Mouse (Mus musculus) Patski (cell line): Measurements from ENCODE around the gene Bfsp1. TPM values are rescaled to one million over a fixed set of nuclear protein-coding genes. Genes with fewer than 3 reads are reported as not detected.

Source experiments
- ATAC-seq: fragments of 100-300 bp; one replicate; pipeline ENCODE4 v1.8.0; 2021
- CTCF ChIA-PET: fragments of 350-600 bp; sonication (Branson Sonifier 250); formaldehyde crosslinking; loops from one replicate; lab custom pipeline; 2022; ENCODE audit warnings: inconsistent platforms; lab: Charles Lee
- POLR2A ChIA-PET: fragments of 350-600 bp; sonication (Branson Sonifier 250); formaldehyde crosslinking; loops from one replicate; lab custom pipeline; 2022; ENCODE audit warnings: antibody characterized with exemption, inconsistent platforms; lab: Charles Lee
- DNase-seq: peaks from one replicate; pipeline ENCODE4 v3.0.0-alpha.2; 2011; ENCODE audit warnings: low read depth, low spot score
- H3K27me3 ChIP-seq: fragments of 371-371 bp; one replicate; pipeline ENCODE4 v1.5.1; 2021
- CTCF ChIP-seq: fragments of 100-300 bp; IDR thresholded peaks from one replicate; pipeline ENCODE4 v1.5.1; 2021
- in situ Hi-C: fragments of 300-500 bp; cut with MboI; formaldehyde crosslinking; loops from 3 replicates; pipeline ENCODE4 v1.11.1; 2018; ENCODE audit warnings: low pct_unique_long_range_greater_than_20kb, mixed read lengths
- polyA plus RNA-seq: library from polyadenylated mRNA; unstranded; gene quantifications from one replicate; pipeline ENCODE4 v1.2.3, GENCODE M21; 2021

Bfsp1 gene
- 0.04 TPM for polyA plus RNA-seq

DNA sequence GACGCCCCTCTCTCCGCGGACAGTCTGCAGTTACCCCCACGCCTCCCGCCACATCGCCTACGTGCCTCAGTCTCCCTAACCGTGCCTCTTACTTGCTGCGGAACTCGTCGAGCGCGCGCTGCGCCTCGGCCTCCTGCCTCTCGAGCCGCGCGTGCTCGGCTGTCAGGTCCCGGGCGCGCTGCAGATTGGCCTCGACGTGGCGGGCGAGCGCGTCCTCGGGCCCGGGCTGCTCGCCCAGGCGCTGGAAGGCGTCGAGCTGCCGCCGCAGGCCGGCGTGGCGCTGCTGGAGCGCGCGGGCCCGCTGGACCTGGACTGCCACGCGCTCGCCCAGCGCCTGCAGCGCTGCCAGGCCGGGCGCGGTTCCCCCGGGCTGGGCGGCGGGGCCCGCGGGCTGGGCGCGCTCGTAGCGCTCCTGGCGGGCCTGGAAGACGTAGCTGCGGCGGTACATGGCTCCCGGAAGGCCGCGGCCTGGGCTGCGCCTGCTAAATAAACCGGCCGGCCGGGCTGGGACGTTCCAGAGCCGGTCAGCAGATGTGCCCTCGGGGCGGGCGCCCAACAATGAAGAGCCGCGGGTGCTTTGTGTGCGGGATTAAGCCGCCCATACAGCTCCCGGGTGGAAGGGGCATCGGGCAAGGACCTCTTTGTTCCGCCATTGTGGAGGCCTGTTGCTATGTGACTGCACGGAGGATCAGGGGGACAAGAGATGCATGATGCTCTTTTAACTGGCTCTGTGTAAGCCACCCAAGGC lies at the start of gene Bfsp1:
TSS of gene Bfsp1 (minus strand) at position 690 of the 748 bp plus-strand sequence.
- no peak for DNase-seq
- no peak for ATAC-seq
- H3K27me3 ChIP-seq, result peaks cover 7% of the 10 kb centered on the region
- in situ Hi-C loops, result loop anchor here (10.0 kb wide), 2 partner anchors 142 to 592 kb away; no protein-coding TSS in a partner anchor
- TF ChIP-seq CTCF, result no peak
- CTCF ChIA-PET, result no interaction called here
- POLR2A ChIA-PET, result no interaction called here

DNA sequence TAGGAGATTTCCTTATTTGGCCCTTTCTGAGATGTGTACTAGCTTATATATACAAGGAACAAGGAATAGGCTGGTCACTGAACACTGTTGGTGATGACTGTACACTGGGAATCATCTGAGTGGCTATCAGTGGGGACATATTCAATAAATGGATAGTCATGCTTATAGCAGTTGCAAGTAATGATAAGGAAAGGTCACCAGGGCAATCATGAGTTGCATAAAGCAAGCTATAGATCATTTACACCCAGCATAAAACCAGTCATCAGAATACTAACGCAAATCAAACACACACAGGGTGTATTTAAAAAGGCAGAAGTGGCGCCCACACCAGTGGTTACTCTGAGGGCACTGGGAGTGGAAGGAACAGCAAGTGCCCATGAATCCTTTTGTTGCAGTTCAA lies 49.2 kb upstream of the Bfsp1 start:
- no peak for TF ChIP-seq CTCF
- CTCF ChIA-PET, result interaction anchor here (1.0 to 2.3 kb wide), 2 partner anchors 9 to 32 kb away, joined by 3 to 8 read pairs; no protein-coding TSS in a partner anchor
- ATAC-seq, result no peak
- no peak for DNase-seq
- POLR2A ChIA-PET, result no interaction called here
- in situ Hi-C loops, result no loop called here
- H3K27me3 ChIP-seq, result no peaks in the 10 kb centered on the region

DNA sequence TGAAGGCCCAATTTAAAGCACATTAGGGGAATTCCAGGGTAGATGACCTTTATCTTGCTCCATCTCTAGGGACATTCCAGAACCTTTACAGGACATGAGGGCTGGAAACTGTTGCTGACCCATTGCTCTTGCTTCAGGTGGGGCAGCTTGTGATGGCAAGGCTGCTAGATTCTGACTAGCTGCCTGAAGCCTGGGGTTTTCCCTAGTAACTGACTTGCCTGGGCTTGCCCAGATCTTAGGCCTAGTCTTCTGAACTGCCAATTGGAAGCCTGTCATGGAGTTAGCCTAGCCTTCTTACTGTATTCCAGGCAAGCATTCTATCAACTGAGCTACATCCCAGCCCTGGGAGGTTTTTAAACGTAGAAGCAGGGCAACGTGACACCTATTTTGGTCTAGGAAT lies 46.3 kb upstream of the Bfsp1 start:
- ChIA-PET CTCF (interaction anchor here (1.4 kb wide), 1 partner anchor 38 kb away, joined by 3 read pairs; no protein-coding TSS in a partner anchor), POLR2A (no interaction called here)
- TF ChIP-seq CTCF, result no peak
- ATAC-seq (no peak), DNase-seq (no peak)
- in situ Hi-C loops, result no loop called here
- H3K27me3 ChIP-seq, result no peaks in the 10 kb centered on the region

DNA sequence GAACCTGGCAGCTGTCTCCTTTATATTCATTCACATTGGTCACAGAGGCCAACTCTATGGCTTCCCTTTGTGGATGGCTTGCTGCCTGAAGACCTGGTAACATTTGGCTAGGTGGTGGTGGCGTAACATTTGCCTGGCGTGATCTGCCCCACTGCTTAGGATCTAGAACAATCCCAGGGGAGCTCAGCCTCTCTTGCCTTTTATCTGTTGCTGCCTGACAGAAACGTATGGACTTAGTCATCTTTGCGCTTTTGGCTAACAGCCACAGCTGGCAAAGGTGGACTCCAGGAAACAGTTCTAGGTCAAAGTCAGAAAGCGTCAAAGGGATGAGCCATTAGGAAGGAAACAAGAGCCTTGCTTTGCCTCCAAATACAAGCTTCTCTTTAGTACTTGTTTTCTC lies 41.9 kb upstream of the Bfsp1 start:
- no peak for TF ChIP-seq CTCF
- H3K27me3 ChIP-seq, result no peaks in the 10 kb centered on the region
- POLR2A ChIA-PET, result no interaction called here
- no peak for DNase-seq
- in situ Hi-C loops, result loop anchor here (5.0 kb wide), 1 partner anchor 38 kb away; no protein-coding TSS in a partner anchor
- CTCF ChIA-PET, result interaction anchor here (1.5 kb wide), 1 partner anchor 39 kb away, joined by 3 read pairs; no protein-coding TSS in a partner anchor
- ATAC-seq, result no peak

DNA sequence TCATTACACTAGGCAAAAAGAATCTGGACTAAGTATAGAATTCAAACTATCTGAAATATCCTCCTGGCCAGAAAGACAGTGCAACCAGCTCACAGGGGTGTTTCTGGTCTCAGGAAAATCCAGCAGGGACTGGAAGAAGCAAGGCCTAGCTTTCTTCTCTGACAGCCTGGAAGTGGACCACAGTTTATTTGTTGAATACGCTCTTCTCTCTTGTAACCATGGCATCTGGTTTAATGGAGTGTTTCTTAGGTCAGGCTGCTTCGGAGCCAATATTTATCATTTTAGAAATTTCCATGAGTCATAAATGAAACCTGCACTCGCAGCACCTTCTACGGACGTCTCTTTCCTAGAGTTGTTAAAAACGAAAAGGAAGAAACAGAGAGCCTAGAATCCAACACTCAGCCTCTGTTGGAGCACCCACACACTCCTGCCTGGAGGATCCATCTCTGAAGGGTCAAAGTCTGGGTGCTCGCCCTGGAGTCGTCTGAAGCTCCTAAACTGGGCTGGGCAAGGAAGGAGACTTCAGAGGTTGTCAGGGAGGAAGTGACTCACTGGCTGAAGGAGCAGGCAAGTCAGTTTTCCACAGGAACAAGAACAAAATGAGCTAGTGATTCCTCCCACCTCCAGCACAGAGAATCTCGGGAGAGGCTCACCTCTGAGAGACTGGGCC lies 40.5 kb upstream of the Bfsp1 start:
- DNase-seq, result no peak

DNA sequence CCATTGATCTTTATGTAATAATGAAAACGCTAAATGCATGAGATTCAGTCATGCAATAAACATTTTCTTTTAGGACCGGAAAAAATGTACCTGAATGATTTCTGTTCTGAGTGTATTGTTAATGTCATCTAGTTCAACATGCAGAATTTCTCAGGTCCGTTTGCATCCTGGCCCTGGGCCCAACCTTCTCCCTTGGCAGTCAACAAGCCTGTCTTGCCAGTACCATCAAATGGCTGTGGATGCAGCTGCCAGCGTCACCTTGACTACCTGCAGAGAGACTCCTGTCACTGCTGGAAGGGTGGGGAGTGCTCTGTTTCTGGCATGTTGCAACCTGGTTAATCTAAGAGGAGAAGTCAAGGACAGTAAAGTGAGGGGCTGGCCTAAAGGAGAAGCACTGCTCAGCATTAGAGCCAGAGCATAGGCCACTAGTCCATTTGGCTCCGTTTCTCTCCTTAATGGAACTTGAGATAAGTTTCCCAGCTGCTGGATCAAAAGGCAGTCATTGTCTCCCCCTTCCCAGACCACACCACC lies 37.9 kb upstream of the Bfsp1 start:
- no peaks in the 10 kb centered on the region for H3K27me3 ChIP-seq
- DNase-seq (no peak), ATAC-seq (no peak)
- TF ChIP-seq CTCF, result no peak
- POLR2A ChIA-PET, result interaction anchor here (0.6 kb wide), 1 partner anchor 74 kb away, joined by 6 read pairs; no protein-coding TSS in a partner anchor
- CTCF ChIA-PET, result no interaction called here
- in situ Hi-C loops, result loop anchor here (5.0 kb wide), 1 partner anchor 34 kb away; no protein-coding TSS in a partner anchor

More for the DNA sequence above, 40.5 kb upstream of the Bfsp1 start:
- no peaks in the 10 kb centered on the region for H3K27me3 ChIP-seq
- in situ Hi-C loops, result loop anchor here (5.0 kb wide), 1 partner anchor 36 kb away; no protein-coding TSS in a partner anchor
- no peak for TF ChIP-seq CTCF
- ChIA-PET CTCF (interaction anchor here (1.5 to 2.0 kb wide), 2 partner anchors 9 to 38 kb away, joined by 3 to 8 read pairs; no protein-coding TSS in a partner anchor), POLR2A (no interaction called here)
- ATAC-seq, result no peak

DNA sequence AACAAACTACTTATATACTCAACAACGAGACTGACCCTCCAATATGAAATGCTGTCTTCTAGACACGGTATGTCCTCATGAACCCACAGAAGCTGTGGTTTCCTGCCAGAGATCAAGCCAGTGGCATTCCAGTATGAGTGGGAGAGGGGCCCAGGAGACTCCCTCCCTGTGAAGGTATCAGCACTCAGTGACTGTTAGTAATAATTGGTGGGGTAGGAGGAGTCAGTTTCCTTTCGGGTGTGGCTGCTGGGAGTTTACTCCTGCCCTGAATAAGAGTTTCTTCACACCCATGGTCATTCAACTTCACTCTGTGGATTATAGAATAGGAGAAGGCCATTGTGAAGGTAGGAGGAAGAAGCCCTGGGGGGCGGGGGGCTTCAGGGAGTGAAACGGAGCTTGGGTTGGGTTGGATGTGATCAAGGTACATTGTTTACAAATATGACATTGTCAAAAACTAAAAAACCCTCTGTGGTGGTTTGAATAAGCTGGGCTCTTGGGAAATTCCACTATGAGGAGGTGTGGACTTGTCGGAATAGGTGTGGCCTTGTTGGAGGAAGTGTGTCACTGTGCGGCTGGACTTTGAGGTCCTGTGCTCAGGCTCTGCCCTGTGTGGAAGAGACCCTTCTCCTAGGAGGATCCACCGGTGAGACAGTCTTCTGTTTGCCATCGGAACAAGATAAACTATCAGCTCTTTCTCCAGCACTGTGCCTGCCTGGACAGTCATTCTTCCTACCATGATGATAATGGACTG lies 36.7 kb upstream of the Bfsp1 start:
- ChIA-PET POLR2A (interaction anchor here (0.6 kb wide), 1 partner anchor 53 kb away, joined by 3 read pairs; no protein-coding TSS in a partner anchor), CTCF (no interaction called here)
- TF ChIP-seq CTCF, result no peak
- no peak for ATAC-seq
- no peak for DNase-seq
- in situ Hi-C loops, result loop anchor here (5.0 kb wide), 1 partner anchor 32 kb away; no protein-coding TSS in a partner anchor
- H3K27me3 ChIP-seq, result no peaks in the 10 kb centered on the region

DNA sequence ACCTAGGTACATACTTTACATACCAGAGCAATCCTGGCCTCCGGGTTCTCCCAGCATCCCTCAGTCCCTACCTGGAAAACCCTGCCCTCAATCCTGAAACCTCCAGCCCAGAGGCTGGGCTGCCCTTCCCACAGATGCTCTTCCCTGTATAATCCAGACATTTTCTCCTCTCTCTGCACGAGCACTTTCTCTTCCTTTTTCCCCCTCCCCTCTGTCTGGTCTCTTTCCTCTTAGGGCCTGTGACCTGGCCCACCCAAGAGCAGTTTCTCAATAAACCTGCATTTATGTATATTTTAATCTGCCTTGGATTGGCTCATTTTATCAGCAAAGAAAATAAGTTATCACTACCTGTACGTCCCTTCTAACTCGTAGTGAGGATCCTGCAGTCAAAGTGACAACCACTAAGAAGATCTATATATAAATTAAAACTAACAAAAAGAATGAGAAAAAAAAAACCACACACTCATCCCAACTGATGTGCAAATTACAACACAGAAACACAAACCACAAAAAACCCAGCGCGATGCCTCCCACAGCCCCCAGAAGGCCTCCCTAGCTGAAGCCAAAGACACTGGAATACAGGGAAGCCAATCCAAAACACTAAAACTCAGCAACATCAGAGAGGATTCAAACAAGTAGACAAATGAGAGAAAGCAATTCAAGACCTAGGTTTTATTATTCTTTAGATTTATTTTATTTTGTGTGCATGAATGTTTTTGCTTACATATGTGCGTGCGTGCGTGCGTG lies 28.5 kb upstream of the Bfsp1 start:
- in situ Hi-C loops, result no loop called here
- no peak for ATAC-seq
- CTCF ChIA-PET, result no interaction called here
- no peak for DNase-seq
- H3K27me3 ChIP-seq, result no peaks in the 10 kb centered on the region
- POLR2A ChIA-PET, result no interaction called here
- no peak for TF ChIP-seq CTCF

DNA sequence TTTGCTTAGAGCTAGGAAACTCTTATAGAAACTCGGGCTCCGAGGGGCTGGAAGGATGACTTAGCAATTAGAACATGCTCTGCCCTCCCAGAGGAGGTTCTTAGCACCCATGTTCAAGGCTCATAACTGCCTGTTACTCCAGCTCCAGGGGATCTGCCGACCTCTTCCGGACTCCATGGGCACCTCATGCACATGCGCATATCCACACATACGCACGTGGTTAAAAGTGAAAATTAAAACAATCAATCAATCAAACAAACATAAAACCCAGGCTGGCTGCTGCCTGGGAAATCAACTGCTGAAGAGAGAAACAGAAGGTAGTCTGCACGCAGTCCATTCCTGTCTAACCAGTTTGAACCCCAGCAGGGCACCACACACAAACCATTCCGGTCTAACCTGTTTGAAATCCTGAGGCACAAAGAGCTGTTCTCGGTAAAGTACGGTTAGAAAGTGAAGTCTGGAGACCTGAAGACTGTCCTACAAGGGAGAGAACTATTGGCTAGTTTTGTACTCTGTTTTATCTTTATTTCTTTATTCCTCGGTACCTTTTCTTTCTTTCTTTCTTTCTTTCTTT lies 27.0 kb upstream of the Bfsp1 start:
- CTCF ChIA-PET, result no interaction called here
- ATAC-seq (no peak), DNase-seq (no peak)
- in situ Hi-C loops, result no loop called here
- TF ChIP-seq CTCF, result no peak
- POLR2A ChIA-PET, result no interaction called here
- H3K27me3 ChIP-seq, result no peaks in the 10 kb centered on the region
